Mouse (Mus musculus) left cerebral cortex, postnatal 36 days (tissue): ENCODE measurements around the gene Zmat1. TPM values are rescaled to one million over a fixed set of nuclear protein-coding genes. Genes with fewer than 3 reads are reported as not detected.
"Not testable (repeated sequence)": the region's sequence is repeated elsewhere in the genome, so short reads cannot be mapped to it uniquely, and the experiment has no call there.

ENCODE experiments used
- DNase-seq, 2 experiments: peaks; one replicate each; pipeline ENCODE4 v3.0.0; 2021 to 2022; ENCODE audit warnings: low spot score in 2 of 2, mixed read lengths in 1 of 2
- intact Hi-C: fragments of 180-260 bp; cut with DNase I; formaldehyde crosslinking; loops from one replicate; pipeline ENCODE4 v1.15.1; 2025
- total RNA-seq, 2 experiments: library from RNA; stranded (reverse); gene quantifications; 2 replicates each; pipeline ENCODE4 v1.2.3; 2021

Gene Zmat1
- total RNA-seq, result 10 to 100 TPM in 1 of 2 experiments, 1 to 10 TPM in 1; 8.9 to 10.3 TPM

DNA sequence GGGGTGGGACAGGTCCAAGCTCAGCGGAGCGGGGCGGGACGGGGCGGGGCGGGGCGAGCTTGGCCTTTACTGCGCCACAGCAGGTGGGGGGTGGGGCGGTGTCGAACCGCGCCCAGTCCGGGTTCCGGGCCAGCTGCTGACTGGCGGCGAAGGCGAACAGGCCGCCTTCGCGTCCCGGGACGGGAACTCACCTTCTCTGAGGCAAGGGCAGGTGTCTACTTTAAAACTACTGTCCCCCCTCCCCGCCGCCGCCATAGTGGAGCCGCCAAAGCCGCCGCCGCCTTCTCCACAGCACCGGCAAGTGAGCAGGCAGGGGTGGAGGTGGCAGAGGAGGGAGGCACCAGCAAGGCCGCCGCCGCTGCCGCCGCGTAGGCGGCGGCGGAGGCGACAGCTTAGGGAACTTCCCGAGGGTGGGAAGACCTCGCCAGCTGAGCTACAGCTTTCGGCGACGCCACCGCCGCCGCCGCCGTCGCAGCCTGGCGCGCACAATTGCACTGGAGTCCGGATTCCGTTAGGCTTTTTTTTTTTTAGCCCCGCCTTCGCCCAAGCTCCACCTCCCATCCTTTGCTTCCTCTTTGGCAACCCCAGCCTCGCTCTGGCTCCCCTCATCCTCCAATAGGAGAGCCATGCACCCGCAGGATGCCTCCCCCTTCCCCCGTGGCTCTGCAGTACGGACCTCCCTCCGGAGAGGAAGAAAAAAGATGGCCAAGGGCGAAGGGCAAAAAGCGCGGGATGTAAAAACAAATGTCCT, at the start of gene Zmat1:
Gene Zmat1 (minus strand): TSS at position 490 of the 751 bp plus-strand sequence.
- DNase-seq, result peak; percentile 82 to 84
- intact Hi-C loops, result no loop called here

DNA sequence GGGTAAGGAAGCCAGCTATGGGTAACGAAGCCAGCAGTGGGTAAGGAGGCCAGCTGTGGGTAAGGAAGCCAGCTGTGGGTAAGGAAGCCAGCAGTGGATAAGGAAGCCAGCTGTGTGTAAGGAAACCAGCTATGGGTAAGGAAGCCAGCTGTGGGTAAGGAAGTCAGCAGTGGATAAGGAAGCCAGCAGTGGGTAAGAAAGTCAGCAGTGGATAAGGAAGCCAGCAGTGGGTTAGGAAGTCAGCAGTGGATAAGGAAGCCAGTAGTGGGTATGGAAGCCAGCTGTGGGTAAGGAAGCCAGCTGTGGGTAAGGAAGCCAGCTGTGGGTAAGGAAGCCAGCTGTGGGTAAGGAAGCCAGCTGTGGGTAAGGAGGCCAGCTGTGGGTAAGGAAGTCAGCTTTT, 44.9 kb upstream of the Zmat1 start:
- DNase-seq, intact Hi-C loops: not testable (repeated sequence)

DNA sequence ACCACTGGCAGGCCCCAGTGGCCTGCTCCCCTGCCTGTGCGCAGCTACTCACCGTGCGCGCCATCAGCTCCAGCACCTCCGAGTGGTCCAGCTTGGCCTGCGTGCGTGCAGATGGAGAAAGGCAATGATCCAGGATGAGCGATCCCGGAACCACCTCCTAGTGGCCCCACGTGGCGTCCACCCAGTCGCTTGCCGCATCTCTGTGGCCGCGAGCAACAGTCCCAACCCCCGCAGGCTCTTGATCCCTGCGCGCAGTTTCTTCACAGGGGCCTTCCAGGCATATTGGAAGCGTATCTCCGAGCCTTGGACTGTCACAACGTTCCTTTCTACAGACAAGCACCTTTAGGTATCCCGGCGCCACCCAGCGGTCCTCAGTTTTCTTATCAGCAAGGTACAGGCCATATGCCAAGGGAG, 27.0 kb upstream of the Zmat1 start:
- intact Hi-C loops, result no loop called here
- peak; percentile 19 to 36 for DNase-seq

DNA sequence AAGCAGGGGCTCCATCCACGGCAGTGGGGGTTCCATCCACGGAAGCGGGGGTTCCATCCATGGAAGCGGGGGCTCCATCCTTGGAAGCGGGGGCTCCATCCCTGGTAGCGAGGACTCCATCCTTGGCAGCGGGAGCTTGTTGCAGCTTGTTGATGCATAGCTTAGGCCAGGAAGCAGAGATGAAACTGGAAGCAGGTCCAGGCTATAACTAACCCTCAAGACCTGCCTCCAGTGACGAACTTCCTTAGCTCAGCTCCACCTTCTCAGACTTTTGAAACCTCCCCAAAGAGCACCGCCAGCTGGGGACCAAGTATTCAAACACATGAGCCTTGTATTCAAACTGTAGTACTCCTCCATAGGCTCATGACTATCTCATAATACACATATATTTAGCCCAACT, 16.1 kb upstream of the Zmat1 start:
- intact Hi-C loops, result no loop called here
- DNase-seq, result no peak

DNA sequence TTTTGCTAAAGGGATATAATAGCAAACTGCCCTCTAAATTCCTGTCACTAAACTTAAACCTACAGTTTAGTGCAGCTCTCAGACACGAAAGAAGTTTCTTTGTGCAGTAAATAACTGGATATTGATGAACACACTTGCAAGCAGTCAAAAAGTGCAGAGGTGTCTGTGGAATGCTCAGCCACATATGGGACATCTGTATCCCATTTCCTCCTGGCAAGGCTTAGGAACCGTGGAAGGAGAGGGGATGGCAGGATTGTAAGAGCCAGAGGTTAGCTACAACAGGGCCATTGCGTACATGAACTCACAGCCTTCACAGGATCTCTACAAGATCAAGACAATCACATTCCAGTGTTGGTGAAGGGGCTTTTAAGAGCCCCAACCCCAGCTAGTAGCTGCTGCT, 2.4 kb upstream of the Zmat1 start:
- intact Hi-C loops, result no loop called here
- DNase-seq, result no peak

DNA sequence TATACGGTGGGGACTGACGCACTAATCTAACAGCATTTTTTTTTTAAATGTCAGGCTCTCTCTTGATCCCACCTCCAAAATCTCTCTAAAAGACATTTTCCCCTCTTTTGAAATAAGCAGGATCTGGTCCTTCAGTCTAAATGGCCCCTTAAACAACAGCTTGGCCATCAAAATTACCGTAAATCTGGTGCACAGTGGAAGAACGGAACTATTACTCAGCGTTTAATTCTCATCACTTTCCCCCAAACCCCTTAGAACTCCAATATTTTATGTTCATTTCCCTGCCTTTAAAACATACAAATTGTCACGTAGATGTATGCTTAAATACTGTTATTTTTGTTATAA, 434 bp upstream of the Zmat1 start:
- intact Hi-C loops, result no loop called here
- no peak for DNase-seq

DNA sequence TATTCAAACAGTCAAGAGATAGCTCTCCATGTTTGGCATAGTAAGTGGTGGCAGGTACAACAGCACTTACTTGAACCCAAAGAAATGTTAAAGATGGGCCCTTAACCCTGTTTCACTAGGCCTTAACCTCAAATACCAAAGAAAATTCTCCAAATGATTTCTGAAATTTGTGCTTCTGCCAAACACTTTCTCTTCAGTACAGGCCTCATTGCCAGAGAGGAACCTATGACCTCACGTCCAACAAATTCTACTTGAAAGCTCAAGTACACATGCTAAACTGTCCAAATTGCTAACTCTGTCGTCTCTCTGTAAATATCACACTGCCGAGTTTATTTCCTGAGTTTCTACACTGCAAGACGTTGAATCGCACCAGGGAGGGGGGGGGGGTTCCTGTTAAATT, 988 bp downstream of the Zmat1 start:
- intact Hi-C loops, result no loop called here
- DNase-seq, result no peak

DNA sequence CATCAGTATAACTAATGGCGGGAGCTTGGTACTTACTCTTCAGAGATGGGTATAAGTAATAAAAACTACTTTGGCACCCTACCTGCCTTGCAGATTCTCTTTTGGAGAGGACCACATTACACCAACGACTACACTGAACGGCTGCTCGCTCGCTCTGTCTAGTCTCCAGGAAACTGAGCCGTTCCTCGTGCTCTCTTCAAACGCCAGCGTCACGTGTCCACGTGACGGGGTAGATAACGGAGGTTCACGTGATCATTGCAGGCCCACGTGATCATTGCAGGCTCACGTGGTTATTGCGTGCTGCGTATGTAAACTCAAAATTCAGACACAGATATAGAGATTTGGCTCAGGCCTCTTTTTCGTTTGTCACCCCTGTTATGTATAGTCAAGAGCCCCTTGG, 44.5 kb downstream of the Zmat1 start, which contains the start of gene Nxf2:
Gene Nxf2 (minus strand): TSS at position 209 of the 400 bp plus-strand sequence.
- DNase-seq, result no peak
- intact Hi-C loops, result no loop called here

DNA sequence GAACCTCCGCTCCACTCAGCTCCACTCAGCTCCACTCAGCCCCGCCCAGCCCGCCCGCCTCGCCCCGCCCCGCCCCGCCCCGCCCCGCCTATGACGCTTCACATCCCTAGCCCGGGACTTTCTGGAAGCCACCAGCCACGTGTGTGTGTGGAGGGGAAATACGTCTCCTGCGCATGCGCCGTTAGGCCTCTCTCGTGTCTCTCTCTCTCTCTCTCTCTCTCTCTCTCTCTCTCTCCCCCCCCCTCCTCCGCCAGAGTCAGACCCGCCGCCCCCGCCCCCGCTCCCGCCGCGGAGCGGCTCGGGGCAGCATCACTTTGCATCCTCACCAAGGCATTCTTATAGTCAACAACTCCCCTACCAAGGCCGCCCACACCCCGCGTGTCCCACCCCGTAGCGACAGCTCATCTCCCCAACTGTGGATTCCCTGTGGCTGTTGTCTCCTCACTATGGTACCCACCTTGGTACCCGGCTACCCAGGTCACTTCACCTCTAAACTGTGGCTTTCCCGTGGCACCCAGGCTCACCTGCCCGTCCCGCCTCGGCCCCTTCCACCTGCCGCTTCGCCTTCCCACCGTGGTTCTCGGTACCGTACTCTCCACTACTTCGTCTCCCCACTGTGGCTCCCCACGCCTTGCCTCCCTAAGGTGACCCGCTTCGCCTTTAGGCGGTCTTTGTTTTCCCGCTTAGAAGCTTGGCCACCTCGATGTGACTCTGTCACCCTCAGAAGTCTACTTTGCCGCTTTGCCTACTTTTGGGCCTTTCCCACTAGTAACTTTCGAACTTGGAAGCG, 45.5 kb downstream of the Zmat1 start:
- intact Hi-C loops, result no loop called here
- peak; percentile 27 to 39 for DNase-seq

DNA sequence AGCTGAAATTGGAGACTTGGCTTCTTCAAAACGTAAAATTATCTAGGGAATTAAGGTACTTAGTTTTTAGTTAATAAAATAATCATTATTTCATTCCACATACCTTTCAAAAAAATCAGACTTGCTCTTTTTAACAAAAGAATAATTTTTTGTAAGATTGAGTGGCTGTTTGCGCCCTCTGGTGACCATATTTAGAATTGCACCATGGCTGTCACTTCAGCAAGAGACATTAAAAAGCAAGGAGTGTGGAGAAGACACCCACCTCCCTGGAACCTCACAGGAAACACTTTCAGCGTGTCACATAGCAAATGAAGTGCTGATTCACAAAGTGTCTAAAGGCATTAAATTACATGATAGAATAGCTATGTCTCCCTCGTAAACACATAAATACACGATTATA, 78.6 kb downstream of the Zmat1 start:
- intact Hi-C loops, result no loop called here

DNA sequence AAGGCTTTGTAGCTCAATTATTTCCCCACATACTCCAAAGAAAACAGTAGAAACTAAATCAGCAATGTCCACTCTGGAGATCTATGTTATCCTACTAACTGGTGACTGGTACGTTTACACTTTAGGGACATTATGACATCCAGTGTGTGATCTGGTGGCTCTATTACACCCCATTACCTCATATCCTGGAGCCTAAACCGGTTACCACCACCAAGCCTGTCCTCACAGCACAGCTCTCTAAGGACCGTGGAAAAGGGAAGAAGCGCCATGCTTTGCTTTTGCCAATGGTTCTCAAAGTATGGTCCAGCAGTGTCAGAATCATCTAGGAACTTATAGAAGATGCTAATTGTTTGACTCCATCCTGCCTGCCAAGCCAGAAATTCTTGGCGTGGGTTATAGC, 79.1 kb downstream of the Zmat1 start:
- DNase-seq, result no peak
- intact Hi-C loops, result loop anchor here (10.0 kb wide), 1 partner anchor 315 kb away; no protein-coding TSS in a partner anchor

More for the DNA sequence above, 78.6 kb downstream of the Zmat1 start:
- DNase-seq, result peak; percentile 11 to 35

DNA sequence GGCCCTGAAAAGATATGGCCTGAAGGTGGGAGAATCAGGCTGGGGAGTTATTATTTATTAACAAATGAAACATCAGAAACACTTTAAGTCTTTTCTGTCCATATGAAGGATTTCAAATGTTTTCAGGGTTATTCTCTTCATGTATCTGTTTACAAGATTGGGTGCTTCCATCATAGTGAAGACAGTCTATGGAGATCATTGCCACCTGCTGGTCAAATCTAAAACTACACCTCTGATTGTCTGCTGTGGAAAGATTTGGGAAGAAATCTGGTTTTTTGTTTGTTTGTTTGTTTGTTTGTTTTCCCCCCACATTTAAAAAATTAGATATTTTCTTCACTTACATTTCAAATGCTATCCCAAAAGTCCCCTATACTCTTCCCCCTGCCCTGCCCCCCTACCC, 84.0 kb downstream of the Zmat1 start:
- intact Hi-C loops, result loop anchor here (10.0 kb wide), 1 partner anchor 310 kb away; no protein-coding TSS in a partner anchor

DNA sequence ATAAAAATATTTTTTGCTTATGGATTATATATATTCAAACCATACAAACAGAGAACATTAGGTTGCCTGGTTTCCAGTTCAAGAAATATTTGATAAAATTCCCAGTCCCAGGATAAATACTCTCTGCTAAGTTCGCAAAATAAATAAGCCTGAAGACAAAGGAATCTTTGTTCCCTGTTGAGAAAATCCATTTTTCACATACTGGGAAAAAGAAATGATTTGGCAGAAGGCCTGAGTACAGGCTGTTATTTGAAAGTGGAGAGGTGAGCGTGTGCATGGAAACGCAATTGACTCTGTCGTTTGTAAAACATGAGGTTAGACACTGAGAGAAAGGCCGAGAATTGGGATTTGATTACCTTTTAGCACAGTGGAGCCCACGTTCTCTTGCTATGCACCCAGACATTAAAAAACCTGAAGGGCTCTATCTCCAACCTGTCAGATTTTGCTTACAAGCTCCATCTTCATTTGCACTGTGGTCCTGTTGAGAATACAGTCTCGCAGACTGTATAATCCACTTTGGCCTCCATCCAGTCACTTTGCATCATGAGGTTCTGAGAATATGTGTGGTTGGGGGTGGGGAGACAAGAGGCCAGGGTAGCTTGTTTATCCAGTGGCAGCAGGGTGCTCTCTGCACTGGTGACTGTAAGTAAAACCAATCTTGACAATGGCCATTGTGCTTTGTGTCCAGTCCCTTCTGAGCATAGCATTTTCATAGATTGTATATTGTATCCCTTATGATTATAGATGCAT, 85.2 kb downstream of the Zmat1 start:
- intact Hi-C loops, result loop anchor here (10.0 kb wide), 1 partner anchor 309 kb away; no protein-coding TSS in a partner anchor
- no peak for DNase-seq

More for the DNA sequence above, 84.0 kb downstream of the Zmat1 start:
- no peak for DNase-seq

Other genes with a start within 250 kb of the Zmat1 start
- 10 to 100 TPM; 79.1 to 79.8 TPM for gene Armcx2, start 200.0 kb downstream of the Zmat1 start, total RNA-seq
- not detected for gene Nxf2, start 44.5 kb downstream of the Zmat1 start, total RNA-seq
- not detected for gene Gm15023, start 168.4 kb upstream of the Zmat1 start, total RNA-seq
- gene Tceal6, start 201.5 kb upstream of the Zmat1 start, total RNA-seq, result 100 to 1,000 TPM; 103 to 115 TPM